Mouse (Mus musculus): Measurements from ENCODE around the gene Uqcc2. TPM values are rescaled to one million over a fixed set of nuclear protein-coding genes. Genes with fewer than 3 reads are reported as not detected.

The Uqcc2 gene
- polyA plus RNA-seq, 1 experiment: 218 TPM

GRCm38 (mm10) chr17:27176287-27176686, 42.6 kb upstream of the Uqcc2 start:
- no peaks in the 10 kb centered on the region for H3K27me3 ChIP-seq (replicated peaks; ENCODE audit: control insufficient read depth, insufficient read depth, low read length)
- 82% methylated on average over 3 of the region's 3 CpGs for WGBS
- H3K4me3 ChIP-seq (ENCODE audit: insufficient read depth, low read depth, low read length): no peak overlapping the region
- H3K27ac ChIP-seq (ENCODE audit: insufficient read depth, low read depth, low read length): no peak overlapping the region
- TF ChIP-seq POLR2A (IDR thresholded peaks at IDR 0.05; ENCODE audit: low read depth, low read length): no peak
- TF ChIP-seq CTCF (conservative IDR thresholded peaks at IDR 0.05; ENCODE audit: insufficient read depth, insufficient read length, low read depth, low read length): no peak
- H3K36me3 ChIP-seq (ENCODE audit: control insufficient read depth, insufficient read depth, low read length): no peaks in the 10 kb centered on the region
- no peak for DNase-seq
- no peaks in the 10 kb centered on the region for H3K4me1 ChIP-seq (ENCODE audit: control insufficient read depth, insufficient read depth, low read length)

GRCm38 (mm10) chr17:27175196-27175874, 41.6 kb upstream of the Uqcc2 start:
- H3K27ac ChIP-seq (ENCODE audit: insufficient read depth, low read depth, low read length): no peak overlapping the region
- 30% methylated on average over 14 of the region's 14 CpGs for WGBS

GRCm38 (mm10) chr17:27173715-27174114, 40.0 kb upstream of the Uqcc2 start:
- DNase-seq: no peak
- no peaks in the 10 kb centered on the region for H3K27me3 ChIP-seq (replicated peaks; ENCODE audit: control insufficient read depth, insufficient read depth, low read length)
- 75% methylated on average over 3 of the region's 3 CpGs for WGBS
- TF ChIP-seq CTCF (conservative IDR thresholded peaks at IDR 0.05; ENCODE audit: insufficient read depth, insufficient read length, low read depth, low read length) (no peak), POLR2A (IDR thresholded peaks at IDR 0.05; ENCODE audit: low read depth, low read length) (no peak)
- no peak overlapping the region for H3K27ac ChIP-seq (ENCODE audit: insufficient read depth, low read depth, low read length)
- no peaks in the 10 kb centered on the region for H3K4me1 ChIP-seq (ENCODE audit: control insufficient read depth, insufficient read depth, low read length)
- H3K36me3 ChIP-seq (ENCODE audit: control insufficient read depth, insufficient read depth, low read length): no peaks in the 10 kb centered on the region
- H3K4me3 ChIP-seq (ENCODE audit: insufficient read depth, low read depth, low read length): no peak overlapping the region

More at GRCm38 (mm10) chr17:27175196-27175874, 41.6 kb upstream of the Uqcc2 start:
- no peak for TF ChIP-seq POLR2A (IDR thresholded peaks at IDR 0.05; ENCODE audit: low read depth, low read length)
- no peak for TF ChIP-seq CTCF (conservative IDR thresholded peaks at IDR 0.05; ENCODE audit: insufficient read depth, insufficient read length, low read depth, low read length)
- H3K4me3 ChIP-seq (ENCODE audit: insufficient read depth, low read depth, low read length): no peak overlapping the region
- H3K36me3 ChIP-seq (ENCODE audit: control insufficient read depth, insufficient read depth, low read length): no peaks in the 10 kb centered on the region
- DNase-seq: no peak
- H3K4me1 ChIP-seq (ENCODE audit: control insufficient read depth, insufficient read depth, low read length): no peaks in the 10 kb centered on the region
- no peaks in the 10 kb centered on the region for H3K27me3 ChIP-seq (replicated peaks; ENCODE audit: control insufficient read depth, insufficient read depth, low read length)

- H3K4me1 ChIP-seq (ENCODE audit: control insufficient read depth, insufficient read depth, low read length): no peaks in the 10 kb centered on the region
- H3K4me3 ChIP-seq (ENCODE audit: insufficient read depth, low read depth, low read length): no peak overlapping the region
- DNase-seq: no peak
- H3K27ac ChIP-seq (ENCODE audit: insufficient read depth, low read depth, low read length): no peak overlapping the region
- 71% methylated on average over 9 of the region's 9 CpGs for WGBS
- no peak for TF ChIP-seq POLR2A (IDR thresholded peaks at IDR 0.05; ENCODE audit: low read depth, low read length)
- TF ChIP-seq CTCF (conservative IDR thresholded peaks at IDR 0.05; ENCODE audit: insufficient read depth, insufficient read length, low read depth, low read length): no peak
- no peaks in the 10 kb centered on the region for H3K36me3 ChIP-seq (ENCODE audit: control insufficient read depth, insufficient read depth, low read length)
- no peaks in the 10 kb centered on the region for H3K27me3 ChIP-seq (replicated peaks; ENCODE audit: control insufficient read depth, insufficient read depth, low read length)
Observed at GRCm38 (mm10) chr17:27172459-27172858, 38.7 kb upstream of the Uqcc2 start.

- Histone ChIP-seq H3K27ac (ENCODE audit: insufficient read depth, low read depth, low read length) (no peak overlapping the region), H3K36me3 (ENCODE audit: control insufficient read depth, insufficient read depth, low read length) (no peaks in the 10 kb centered on the region), H3K4me1 (ENCODE audit: control insufficient read depth, insufficient read depth, low read length) (no peaks in the 10 kb centered on the region), H3K27me3 (replicated peaks; ENCODE audit: control insufficient read depth, insufficient read depth, low read length) (no peaks in the 10 kb centered on the region), H3K4me3 (ENCODE audit: insufficient read depth, low read depth, low read length) (no peak overlapping the region)
- 75% methylated on average over 5 of the region's 5 CpGs for WGBS
- TF ChIP-seq POLR2A (IDR thresholded peaks at IDR 0.05; ENCODE audit: low read depth, low read length) (no peak), CTCF (conservative IDR thresholded peaks at IDR 0.05; ENCODE audit: insufficient read depth, insufficient read length, low read depth, low read length) (no peak)
- no peak for DNase-seq
Observed at GRCm38 (mm10) chr17:27171121-27171520, 37.4 kb upstream of the Uqcc2 start.

GRCm38 (mm10) chr17:27169952-27170695, 36.4 kb upstream of the Uqcc2 start:
- Histone ChIP-seq H3K36me3 (ENCODE audit: control insufficient read depth, insufficient read depth, low read length) (no peaks in the 10 kb centered on the region), H3K27me3 (replicated peaks; ENCODE audit: control insufficient read depth, insufficient read depth, low read length) (no peaks in the 10 kb centered on the region), H3K4me1 (ENCODE audit: control insufficient read depth, insufficient read depth, low read length) (no peaks in the 10 kb centered on the region), H3K4me3 (ENCODE audit: insufficient read depth, low read depth, low read length) (no peak overlapping the region), H3K27ac (ENCODE audit: insufficient read depth, low read depth, low read length) (no peak overlapping the region)
- TF ChIP-seq POLR2A (IDR thresholded peaks at IDR 0.05; ENCODE audit: low read depth, low read length) (no peak), CTCF (conservative IDR thresholded peaks at IDR 0.05; ENCODE audit: insufficient read depth, insufficient read length, low read depth, low read length) (no peak)
- no peak for DNase-seq
- 80% methylated on average over 11 of the region's 11 CpGs for WGBS

- Histone ChIP-seq H3K27me3 (replicated peaks; ENCODE audit: control insufficient read depth, insufficient read depth, low read length) (no peaks in the 10 kb centered on the region), H3K27ac (ENCODE audit: insufficient read depth, low read depth, low read length) (no peak overlapping the region), H3K4me3 (ENCODE audit: insufficient read depth, low read depth, low read length) (no peak overlapping the region), H3K36me3 (ENCODE audit: control insufficient read depth, insufficient read depth, low read length) (no peaks in the 10 kb centered on the region), H3K4me1 (ENCODE audit: control insufficient read depth, insufficient read depth, low read length) (no peaks in the 10 kb centered on the region)
- WGBS: 97% methylated on average over 4 of the region's 4 CpGs
- DNase-seq: no peak
- TF ChIP-seq POLR2A (IDR thresholded peaks at IDR 0.05; ENCODE audit: low read depth, low read length) (no peak), CTCF (conservative IDR thresholded peaks at IDR 0.05; ENCODE audit: insufficient read depth, insufficient read length, low read depth, low read length) (no peak)
Observed at GRCm38 (mm10) chr17:27168569-27168968, 34.9 kb upstream of the Uqcc2 start.
